Mouse (Mus musculus) frontal cortex, adult 2 months (tissue): ENCODE data around the gene Gm20388. TPM values are rescaled to one million over a fixed set of nuclear protein-coding genes. Genes with fewer than 3 reads are reported as not detected.

Experiments
- DNase-seq, 2 experiments: peaks; one replicate each; pipeline ENCODE4 v3.0.0; 2022; ENCODE audit warnings: low spot score in 1 of 2; ENCODE audit errors: extremely low spot score in 1 of 2
- polyA plus RNA-seq: library from polyadenylated mRNA; depleted of rRNA; stranded (reverse); fragments of >200 nt; gene quantifications from 2 replicates; pipeline ENCODE4 v1.2.3, GENCODE M21; 2012

The Gm20388 gene
- polyA plus RNA-seq, 1 experiment = 22.2 TPM

DNA sequence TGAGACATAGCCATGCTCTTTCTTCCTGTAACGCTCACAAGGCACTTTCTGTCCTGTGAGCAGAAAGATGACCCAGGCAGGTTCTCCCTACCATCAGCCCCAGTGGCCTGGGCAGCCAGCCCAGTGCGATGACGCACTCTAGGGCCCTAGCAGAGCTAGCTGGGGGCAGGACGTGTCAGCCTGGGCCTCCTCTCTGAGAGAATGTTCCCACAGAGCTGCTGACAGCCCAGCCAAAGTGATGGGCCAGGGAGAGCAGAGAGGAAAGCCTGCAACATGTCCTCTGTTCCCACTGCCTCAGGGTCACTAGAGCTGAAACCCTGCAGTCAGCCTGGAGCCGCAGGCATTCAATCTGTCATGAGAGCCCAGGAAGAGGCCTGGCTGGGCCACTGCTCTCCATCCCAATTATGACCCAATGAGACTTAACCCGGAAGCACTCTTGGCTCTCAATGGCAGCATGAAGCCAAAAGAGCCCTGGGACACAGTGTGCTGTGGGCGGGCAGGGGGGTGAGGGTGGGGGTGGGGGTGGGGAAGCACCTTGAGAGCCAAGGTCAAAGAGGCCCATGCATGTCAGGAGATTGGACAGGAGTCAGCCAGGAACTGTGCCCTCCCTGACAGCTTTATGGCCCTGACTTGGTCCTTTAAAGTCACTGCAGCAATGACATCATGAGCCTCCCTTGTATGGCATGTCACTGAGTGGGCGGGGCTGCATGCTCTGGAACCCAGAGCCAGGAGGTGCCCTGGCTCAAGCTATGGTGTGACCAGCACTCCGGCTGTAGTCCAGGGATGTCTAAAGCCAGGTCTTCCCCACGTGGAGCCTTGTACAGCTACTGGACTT, 1465.7 kb downstream of the Gm20388 start:
- DNase-seq = no peak

DNA sequence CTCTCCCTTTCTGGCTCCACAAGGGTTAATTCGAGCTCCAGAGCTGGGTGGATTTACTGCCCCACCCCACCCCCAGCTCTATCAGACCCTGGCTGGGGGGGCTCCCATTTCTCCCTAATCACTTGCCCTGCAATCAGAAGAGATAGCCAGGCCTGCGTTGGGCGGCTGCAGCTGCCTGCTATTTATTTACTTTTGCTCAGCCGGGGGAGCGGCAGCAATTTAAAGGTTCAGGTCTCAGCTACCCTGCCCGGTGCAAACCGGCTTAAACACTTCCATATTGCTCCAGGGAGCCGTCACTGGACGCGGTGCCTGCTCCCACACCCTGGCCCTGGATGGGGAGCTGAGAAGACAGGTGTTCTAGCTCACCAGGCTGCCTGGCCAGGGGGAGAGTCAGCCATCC, 1467.0 kb downstream of the Gm20388 start:
- no peak for DNase-seq

DNA sequence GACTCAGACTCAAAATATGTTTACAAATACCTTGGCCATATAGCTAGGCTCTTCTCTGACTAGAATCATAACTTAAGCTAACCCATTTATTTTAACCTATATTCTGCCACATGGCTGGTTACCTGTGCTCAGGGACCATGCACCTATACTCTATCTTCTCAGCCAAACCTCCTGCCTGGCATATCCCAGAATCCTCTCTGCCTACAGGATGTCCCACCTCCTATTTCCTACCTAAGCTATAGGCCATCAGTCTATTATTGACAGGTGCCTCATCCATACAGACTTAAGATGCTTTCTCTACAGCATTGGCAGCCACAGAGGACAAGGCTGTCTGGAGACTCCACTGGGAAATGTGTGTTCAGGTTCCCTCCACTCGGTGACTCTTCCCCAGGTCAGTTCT, 1468.7 kb downstream of the Gm20388 start:
- no peak for DNase-seq

DNA sequence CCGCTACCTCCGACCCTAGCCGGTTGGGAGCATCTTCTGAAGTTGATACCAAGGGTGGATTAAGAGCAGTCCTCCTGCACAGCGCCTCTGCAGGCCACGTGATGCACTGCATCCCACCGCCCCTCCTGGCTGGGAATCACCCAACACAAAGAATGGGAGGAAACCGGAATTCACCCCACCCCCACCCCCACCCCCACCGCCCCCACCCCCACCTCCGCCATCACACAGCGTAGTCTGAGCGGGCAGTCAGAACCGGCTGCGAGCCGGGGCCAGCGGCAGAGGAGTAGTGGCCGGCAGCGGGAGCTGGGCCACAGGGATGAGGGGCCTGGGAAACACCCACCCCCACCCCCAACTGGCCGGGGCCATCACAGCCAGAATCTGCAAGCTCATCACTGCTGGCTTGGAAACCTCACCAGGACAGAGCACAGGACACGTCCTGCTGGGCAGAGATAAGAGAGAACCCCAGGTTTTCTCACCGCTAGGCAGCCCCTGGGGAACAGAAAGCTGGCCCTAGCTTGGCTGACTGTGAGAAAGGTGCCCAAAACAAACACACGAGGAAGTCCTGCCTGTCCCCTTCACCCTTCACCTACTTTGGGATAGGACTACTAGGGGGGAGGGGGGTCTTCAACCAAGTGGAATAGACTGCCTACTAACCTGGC, 1472.1 kb downstream of the Gm20388 start:
- peak in 1 of 2 experiments; percentile 65 for DNase-seq

DNA sequence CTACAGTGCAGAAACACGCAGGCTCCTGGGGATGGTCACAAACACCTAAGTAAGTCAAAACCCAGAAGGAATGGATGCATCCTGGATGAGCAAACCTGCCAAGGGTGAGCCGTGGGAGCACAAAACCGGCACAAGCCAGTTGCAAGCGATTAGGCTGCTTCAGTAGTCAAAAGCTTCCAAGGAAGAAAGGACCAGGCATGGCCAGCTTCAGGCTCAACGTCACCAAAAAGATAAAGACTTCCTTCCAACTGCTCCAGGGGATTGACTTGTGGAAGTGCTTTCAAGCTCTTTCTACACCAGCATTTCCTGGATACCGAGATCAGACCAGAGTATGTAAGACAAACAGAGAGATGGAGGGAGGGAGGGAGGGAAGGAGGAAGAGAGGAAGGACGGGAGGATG, 1474.9 kb downstream of the Gm20388 start:
- DNase-seq = no peak

DNA sequence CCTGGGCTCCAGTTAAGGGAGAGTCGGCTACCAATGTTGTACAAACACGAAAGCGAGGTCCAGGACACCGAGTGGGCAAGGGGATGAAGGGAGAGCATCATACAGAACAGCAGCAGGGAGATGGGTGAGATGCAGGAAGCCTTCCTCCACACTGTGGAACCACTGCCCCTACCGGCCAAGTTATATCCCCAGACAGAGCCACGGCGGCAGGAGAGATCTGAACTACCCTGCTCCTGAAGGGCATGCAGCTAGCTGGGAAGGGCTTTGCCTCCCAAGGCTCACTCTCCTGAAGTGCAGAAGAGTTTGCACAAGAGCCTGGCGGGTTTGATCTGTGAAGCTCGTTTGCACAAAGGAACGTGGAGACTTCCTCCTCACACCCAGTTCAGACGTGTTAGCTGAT, 1480.0 kb downstream of the Gm20388 start:
- DNase-seq = no peak

DNA sequence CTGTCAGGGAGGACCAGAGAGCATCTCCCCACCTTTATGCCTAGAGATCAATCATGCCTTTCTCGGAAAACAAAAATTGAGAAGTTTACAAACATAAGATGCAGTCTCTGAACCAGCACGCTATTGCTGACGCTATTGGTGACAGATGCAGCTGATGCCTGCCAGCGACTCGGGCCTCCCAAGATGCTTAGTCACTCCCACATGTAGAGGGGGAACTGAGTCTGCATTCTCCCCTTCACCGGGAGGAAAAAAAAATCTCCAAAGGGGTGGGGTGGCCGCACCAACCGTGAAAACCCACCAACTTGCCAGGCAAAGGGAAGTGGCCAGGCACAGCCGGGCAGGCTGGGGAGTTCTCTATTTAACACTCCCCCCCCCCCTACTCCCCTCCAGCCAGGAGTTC, 1480.6 kb downstream of the Gm20388 start:
- DNase-seq = no peak

DNA sequence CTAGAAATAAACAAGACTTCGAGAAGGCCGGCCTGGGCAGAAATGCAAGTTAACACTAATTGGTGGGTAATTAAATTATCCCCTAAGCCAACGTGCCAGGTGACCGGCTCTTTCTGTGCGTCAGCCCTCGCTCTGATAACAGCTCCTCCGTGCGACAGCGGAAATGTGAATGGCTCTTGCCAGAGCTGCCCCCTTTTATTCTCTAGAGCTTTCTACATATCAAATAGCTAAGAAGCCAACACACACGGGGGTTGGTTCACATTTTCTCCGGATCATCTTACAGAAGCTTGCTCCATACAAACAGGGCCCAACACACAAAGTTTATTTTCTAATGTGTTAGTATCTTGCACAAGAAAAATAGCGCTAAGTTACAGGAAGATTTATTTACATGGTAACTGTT, 1481.1 kb downstream of the Gm20388 start:
- no peak for DNase-seq

DNA sequence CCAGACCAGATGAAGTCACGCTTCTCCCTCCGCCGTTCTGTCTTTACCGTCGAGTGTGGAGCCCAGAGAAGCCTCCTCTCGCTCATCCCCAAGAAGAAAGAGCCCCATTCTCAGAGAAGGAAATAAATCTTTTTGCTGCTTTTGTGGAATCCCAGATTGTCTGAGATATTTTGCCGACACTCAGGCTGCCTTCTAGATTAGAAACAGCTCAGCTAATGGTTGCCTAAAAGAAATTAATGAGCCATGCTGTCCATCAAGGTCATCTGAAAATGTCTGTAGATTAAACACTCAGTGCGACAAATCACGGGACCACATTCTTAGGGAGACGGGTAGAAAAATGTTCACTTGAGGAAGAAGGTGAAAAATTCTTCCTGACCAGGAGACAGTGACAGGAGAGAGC, 1481.8 kb downstream of the Gm20388 start:
- DNase-seq = no peak

DNA sequence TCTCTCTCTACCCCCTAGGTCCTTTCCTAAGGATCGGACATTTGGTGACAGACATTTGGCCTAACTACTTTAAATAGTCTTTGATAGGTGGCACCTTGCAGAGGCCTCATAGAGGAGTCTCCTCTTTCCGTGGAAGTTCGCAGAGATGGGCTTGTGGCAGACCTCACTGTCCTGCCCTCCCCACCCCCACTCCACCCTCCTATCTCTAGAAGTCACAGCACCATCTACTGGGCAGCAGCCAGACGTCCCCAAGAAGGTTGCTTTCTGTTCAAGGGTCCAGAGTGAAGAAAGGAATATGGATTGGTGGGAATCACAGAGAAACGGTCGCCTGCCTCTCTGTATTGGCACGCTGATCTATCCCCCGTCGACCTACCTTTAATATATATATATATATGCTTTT, 1482.5 kb downstream of the Gm20388 start:
- peak in 1 of 2 experiments; percentile 47 for DNase-seq

DNA sequence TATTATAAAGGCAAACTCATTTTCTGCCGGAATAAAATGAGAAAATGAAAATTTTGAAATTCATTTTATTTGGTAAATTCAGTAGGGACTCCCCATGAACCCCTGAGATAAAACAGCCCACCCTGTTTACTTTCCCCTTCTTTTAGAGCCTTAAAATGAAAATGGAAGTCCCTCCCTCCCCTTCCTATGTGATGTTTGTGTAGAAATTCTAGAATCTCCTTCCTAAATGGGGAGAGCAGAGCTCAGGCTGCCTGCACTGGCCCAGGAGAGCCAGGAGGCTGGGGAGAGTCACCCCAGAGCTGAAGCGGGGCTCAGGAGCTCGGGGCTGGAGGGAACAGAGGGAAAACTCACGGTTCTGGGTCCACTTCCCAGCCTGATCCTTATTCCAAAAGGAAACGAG, 1484.0 kb downstream of the Gm20388 start:
- DNase-seq = no peak

DNA sequence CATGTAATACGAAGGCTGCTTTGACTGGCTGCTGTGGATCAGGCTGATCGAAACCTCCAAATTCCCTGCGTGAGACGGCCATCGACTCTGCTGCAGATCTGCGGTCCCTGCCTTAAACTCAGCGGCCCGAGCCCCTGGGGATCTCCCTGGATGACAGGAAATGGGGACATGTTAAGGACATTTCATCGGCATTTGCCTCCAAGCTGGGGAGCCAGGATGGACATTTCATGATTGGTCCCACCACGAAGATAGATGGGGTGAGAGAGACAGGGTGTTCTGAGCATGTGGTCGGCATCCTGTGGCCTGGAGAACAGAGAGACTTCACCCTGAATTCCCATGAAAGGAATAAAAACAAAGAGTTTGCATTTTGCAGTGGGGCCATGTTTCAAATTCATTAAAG, 1484.7 kb downstream of the Gm20388 start:
- no peak for DNase-seq

DNA sequence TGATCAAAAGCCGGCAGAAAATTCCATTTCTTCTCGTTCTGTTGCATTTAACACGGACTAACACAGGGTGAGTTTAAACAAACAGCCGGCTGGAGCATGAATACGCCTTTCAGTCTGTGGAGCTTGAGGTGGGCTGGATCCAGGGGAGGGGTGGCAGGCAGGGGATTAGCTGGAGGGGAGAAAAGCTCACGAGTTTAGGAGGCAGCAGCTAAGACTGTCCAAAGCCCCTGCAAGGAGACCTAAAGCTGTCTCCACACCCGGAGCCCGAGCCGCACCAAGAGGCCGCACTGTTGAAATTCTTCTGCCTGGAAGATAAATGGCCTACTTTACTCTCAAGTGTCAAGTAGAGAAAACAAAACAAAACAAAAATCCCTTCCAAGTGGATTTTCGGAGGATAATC, 1485.5 kb downstream of the Gm20388 start:
- DNase-seq = no peak

DNA sequence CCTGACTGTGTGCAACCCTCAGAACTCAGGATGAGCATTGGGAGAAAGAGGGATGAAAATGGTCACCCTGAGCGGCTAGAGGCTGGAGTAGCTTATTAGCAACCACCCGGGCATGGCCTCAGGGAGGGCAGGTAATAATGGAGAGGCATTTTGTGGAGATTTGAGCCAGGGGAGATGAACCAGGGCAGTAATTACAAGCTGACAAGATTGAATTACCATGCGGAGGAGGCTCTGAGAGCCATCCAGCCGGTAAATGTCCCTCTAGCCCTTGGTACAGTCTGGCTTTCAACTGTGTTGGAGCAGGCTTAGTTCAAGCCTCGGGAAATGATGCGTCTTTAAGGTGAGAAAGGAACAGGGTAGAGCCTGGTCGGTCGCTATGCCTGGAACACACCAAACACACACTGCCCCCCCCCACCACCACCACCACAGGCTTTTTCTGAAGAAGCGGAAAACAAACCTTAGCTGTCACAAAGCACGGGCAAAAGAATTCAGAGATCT, 1486.6 kb downstream of the Gm20388 start:
- no peak for DNase-seq

DNA sequence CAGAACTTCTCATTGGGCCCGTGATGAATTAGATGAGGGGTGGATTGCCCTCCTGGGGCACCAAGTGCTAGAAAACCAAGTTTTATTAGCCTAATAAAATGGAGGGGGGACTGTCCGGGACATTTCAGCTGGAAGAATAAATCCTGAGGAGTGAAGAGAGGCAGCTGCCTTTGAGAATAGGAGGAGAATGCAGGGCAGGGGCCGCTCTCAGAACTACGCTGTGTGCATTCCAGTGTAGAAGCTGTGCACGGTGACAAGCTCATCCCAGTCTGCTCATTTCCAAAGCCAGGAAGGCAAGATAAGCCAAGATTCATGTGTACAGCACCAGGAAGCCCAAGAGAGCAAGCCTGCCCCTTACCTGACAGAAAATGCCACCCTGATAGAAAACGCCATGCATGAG, 1487.4 kb downstream of the Gm20388 start:
- DNase-seq = no peak

DNA sequence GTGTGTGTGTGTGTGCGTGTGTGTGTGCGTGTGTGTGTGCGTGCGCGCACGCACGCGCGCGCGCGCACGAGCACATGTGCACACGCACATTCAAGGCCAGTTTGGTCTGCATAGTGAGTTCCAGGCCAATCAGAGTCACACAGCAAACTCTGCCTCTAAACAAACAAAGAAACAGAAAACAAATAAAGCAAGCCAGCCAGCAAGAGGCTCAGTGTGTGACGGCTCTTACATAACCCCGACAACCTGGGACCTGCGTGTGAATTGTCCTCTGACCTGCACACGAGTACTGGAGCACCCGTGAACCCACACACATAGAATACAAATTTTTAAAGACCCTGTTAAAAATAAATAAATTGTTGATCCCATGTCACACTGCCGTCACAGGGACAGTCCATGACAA, 1488.1 kb downstream of the Gm20388 start:
- no peak for DNase-seq

DNA sequence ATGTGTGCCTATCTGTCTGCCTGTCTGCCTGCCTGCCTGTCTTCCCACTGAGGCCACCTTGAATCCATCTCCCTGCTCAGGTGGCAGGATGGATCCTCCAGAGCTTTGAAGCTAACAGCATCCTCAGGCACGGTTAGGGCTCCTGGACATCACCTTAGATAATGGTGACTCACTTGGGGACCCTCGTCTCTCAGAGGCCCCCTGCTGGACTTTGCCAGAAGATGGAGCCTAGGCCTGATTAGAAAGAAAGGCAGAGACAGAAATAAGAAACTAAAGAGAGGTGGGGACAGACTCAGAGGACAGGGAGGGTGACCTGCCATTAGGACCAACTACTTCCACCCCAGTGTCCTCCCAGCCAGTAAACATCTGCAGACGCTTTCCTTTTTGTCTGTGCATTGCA, 1488.5 kb downstream of the Gm20388 start:
- no peak for DNase-seq

DNA sequence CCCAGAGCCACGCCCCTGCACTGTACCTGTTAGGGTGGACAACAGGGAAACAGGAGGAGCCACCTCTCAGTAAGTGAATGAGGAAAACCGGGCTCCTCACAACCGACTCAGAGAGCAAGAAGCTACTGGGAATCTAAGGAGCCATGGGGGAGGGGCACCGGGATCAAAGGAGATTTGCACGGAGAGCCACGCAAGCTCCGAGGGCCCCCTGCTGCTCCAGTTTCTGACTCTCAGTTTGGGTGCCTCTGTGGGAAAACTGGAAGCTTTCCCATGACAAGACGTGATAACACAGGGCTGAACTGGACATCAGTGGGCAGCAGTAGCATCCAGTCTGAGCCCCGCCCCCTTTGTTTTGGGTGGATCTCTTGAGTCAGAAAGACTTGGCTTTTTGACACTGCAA, 1489.9 kb downstream of the Gm20388 start:
- DNase-seq = no peak

DNA sequence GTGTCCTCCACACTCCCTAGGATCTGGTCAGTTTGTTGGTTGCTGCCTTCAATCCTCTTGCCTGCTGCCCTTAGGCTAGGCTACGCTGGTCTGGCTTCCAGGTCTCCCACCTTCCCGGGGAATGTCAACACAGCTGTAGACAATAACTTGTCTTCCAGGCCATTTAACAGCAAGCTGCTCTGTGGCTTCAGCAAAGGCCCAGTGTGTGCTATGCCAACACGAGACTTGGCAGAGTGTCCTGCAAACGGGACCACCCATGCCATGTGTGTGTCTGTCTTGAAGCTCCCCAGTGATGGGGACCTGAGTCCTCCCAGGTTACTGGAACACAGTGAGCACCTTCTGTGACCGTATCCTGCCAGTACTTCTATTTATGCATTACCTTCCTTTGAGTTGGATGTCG, 1493.2 kb downstream of the Gm20388 start:
- DNase-seq = no peak

DNA sequence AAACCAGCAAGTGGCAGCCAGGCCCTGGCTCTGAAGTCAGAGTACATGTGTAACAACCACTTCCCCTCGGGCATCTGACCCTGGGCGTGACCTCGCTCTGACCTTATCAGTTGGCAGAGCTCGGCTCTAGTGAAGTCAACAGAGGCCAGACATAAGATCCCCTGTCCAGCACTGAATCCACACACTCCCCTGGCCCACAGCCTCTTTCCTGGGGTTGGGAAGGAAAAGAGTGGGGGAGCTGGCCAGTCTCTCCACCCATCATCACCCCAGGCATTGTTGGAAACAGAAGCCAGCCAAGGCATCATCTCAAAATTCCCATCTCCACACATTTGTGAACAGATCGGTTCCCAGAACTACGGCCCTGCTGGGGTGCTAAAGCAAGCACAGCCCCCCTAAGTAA, 1507.4 kb downstream of the Gm20388 start:
- DNase-seq = no peak

DNA sequence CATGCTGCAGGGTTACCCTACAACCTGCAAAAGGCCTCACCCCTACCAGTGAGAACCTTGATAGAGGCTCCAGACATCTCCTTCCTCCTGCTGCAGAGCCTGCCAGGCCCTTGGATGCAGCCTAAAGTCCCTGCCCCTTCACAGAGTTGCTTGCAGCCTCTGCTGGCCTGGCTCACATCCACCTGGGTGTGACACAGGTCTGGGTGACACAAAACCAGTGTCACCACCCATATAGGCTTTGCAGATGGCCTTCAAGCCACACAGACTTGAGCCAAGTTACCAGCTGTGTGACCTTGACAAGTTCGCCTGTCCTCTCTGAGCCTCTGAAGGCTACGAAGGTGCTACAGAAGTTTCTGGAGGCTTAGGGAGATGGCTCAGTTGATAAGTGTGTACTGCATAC, 1508.9 kb downstream of the Gm20388 start:
- DNase-seq = no peak

DNA sequence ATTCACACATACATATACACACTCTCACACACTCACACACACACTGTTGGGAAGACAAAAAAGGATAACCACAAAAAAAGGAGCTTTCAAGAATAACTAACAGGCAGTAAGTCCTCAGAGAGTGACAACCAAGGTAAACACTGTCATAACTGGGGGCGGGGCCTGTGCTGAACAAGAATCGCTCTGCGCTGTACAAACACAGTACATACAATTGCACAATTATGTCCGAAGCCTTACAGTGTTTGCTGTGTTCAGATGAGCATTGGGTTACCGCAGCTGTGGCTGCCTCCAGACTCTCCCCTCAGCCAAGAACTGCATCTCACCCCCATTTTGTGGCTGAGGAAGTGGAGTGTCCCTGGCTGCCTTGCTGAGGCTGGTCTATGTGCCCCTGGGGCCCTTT, 1510.4 kb downstream of the Gm20388 start:
- DNase-seq = no peak
